8 mouse cellular contexts compared by ENCODE assay signal in the genomic region with DNA sequence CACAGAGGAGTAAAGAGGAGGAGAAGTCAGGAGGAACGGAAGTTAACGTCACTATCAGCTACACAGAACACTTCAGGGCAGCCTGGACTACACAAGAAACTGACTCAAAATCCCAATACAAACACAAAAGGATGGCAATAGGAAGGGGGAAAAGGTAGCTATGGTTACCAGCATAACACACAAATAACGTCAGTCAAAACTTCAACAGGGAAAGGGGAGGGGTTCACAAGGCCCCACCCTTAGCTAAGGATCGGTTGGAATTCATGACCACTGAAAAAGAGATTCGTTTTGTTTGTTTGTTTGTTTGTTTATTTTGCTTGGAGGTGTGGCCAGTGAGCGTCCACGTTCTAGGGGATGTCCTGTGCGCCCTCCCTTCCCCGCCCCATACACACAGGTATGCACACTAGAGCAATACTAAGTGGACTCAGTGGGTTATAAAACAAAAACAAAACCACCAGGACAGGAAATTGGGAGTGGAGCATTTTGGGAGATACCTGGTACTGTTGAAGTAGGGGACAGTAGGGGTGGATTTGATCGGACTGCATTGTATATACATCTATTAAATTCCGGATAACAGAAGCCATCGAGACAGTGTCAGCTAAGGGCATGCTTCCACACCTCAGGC. TPM values are rescaled to one million over a fixed set of nuclear protein-coding genes. Genes with fewer than 3 reads are reported as not detected.
DNase-seq lines count a peak whose midpoint lies in the region; ATAC-seq and TF ChIP-seq lines count a peak whose summit lies in the region.

No protein-coding gene starts in this region.

- peak overlapping the region; percentile 69 for H3K4me2 ChIP-seq in midbrain, embryonic 15.5 days

- peak; percentile 69 for ATAC-seq in midbrain, embryonic 15.5 days (replicated peaks)

- DNase-seq in heart, adult 11 months = peak; percentile 82
- DNase-seq in heart, postnatal 10 days = no peak
- peak; percentile 8 for DNase-seq in large intestine, adult 2 months (ENCODE audit: low read depth, low spot score)
- no peak for DNase-seq in urinary bladder, postnatal 25 days (ENCODE audit: low spot score)
- DNase-seq in gastrocnemius, adult 8-10 months (ENCODE audit: low spot score in 2 of 2) = no peak

- H3K36me3 ChIP-seq in E14TG2a.4 (ENCODE audit: insufficient read depth, low read length) = no peaks in the 10 kb centered on the region
- H3K36me3 ChIP-seq in erythroblast, embryonic 14.5 days (ENCODE audit: control insufficient read depth) = no peaks in the 10 kb centered on the region
- no peaks in the 10 kb centered on the region for H3K36me3 ChIP-seq in midbrain, embryonic 15.5 days (replicated peaks)

- H3K27me3 ChIP-seq in E14TG2a.4 (ENCODE audit: insufficient read depth, low read length) = no peaks in the 10 kb centered on the region
- no peaks in the 10 kb centered on the region for H3K27me3 ChIP-seq in erythroblast, embryonic 14.5 days (ENCODE audit: control insufficient read depth)
- H3K27me3 ChIP-seq in midbrain, embryonic 15.5 days (replicated peaks) = no peaks in the 10 kb centered on the region

- 3% methylated on average over 12 of the region's 12 CpGs for WGBS in large intestine, adult 2 months
- WGBS in midbrain, embryonic 15.5 days = 5% methylated on average over 12 of the region's 12 CpGs

- peak overlapping the region; percentile 66 for H3K9ac ChIP-seq in midbrain, embryonic 15.5 days

- peaks cover 6% of the 10 kb centered on the region for H3K9me3 ChIP-seq in E14TG2a.4 (ENCODE audit: low read length)
- no peaks in the 10 kb centered on the region for H3K9me3 ChIP-seq in erythroblast, embryonic 14.5 days (ENCODE audit: control insufficient read depth, low read length)
- H3K9me3 ChIP-seq in midbrain, embryonic 15.5 days = no peaks in the 10 kb centered on the region

- H3K4me3 ChIP-seq in E14TG2a.4 (replicated peaks; ENCODE audit: low read length) = peak overlapping the region; percentile 92
- peak overlapping the region; percentile 95 for H3K4me3 ChIP-seq in erythroblast, embryonic 14.5 days (replicated peaks)
- peak overlapping the region; percentile 62 for H3K4me3 ChIP-seq in midbrain, embryonic 15.5 days

- intact Hi-C loops in heart, postnatal 10 days (cut with DNase I) = loop anchor here (2.0 kb wide), 2 partner anchors 49 to 69 kb away; a partner anchor contains a TSS

- TF ChIP-seq CTCF in E14TG2a.4 (conservative IDR thresholded peaks at IDR 0.05; ENCODE audit: low read length) = no peak

- peaks cover 17% of the 10 kb centered on the region for H3K4me1 ChIP-seq in E14TG2a.4 (replicated peaks; ENCODE audit: low read depth, low read length)
- peaks cover 19% of the 10 kb centered on the region for H3K4me1 ChIP-seq in erythroblast, embryonic 14.5 days (ENCODE audit: control insufficient read depth)
- H3K4me1 ChIP-seq in midbrain, embryonic 15.5 days = peaks cover 7% of the 10 kb centered on the region

- H3K27ac ChIP-seq in midbrain, embryonic 15.5 days = peak overlapping the region; percentile 66

RNA-seq across cellular contexts. Expression of a gene that starts 0.7 kb away (rescaled TPM):
- 1 to 10 TPM; 1.4 to 2.2 TPM for total RNA-seq in heart, postnatal 10 days (2021)
- 0.01 TPM in 1 of 2 replicates, not detected in the other for polyA plus RNA-seq in erythroblast, embryonic 14.5 days (2012)
- 0.16 and 0.17 TPM in 2 replicates for polyA plus RNA-seq in large intestine, adult 2 months (2012; rRNA removed)
- 7.3 and 8.1 TPM in 2 replicates for polyA plus RNA-seq in midbrain, embryonic 15.5 days (2015; fragmentation: Nextera tagmentation; extraction: Ambion mirVana)
- 1 to 10 TPM in 1 of 4 experiments, under 1 TPM in 3; 0.87 to 1.3 (median 0.95) TPM for total RNA-seq in gastrocnemius, adult 8-10 months (2022)

RNA-seq across cellular contexts. Expression of a gene that starts 37.5 kb away (rescaled TPM):
- 1 to 10 TPM; 1.1 to 1.9 TPM for total RNA-seq in heart, postnatal 10 days (2021)
- polyA plus RNA-seq in erythroblast, embryonic 14.5 days (2012) = not detected in 2 replicates
- not detected in 2 replicates for polyA plus RNA-seq in large intestine, adult 2 months (2012; rRNA removed)
- 9.3 and 9.5 TPM in 2 replicates for polyA plus RNA-seq in midbrain, embryonic 15.5 days (2015; fragmentation: Nextera tagmentation; extraction: Ambion mirVana)
- total RNA-seq in gastrocnemius, adult 8-10 months (2022) = 1 to 10 TPM; 1.6 to 2.3 (median 1.9) TPM

RNA-seq across cellular contexts. Expression of a gene that starts 48.1 kb away (rescaled TPM):
- 1 to 10 TPM in 1 of 2 experiments, under 1 TPM in 1; 0.96 to 1.8 TPM for total RNA-seq in heart, postnatal 10 days (2021)
- polyA plus RNA-seq in erythroblast, embryonic 14.5 days (2012) = 0.04 TPM in 1 of 2 replicates, not detected in the other
- polyA plus RNA-seq in large intestine, adult 2 months (2012; rRNA removed) = 2.8 and 3.4 TPM in 2 replicates
- 0.86 and 1.0 TPM in 2 replicates for polyA plus RNA-seq in midbrain, embryonic 15.5 days (2015; fragmentation: Nextera tagmentation; extraction: Ambion mirVana)
- 1 to 10 TPM; 1.0 to 2.2 (median 1.9) TPM for total RNA-seq in gastrocnemius, adult 8-10 months (2022)

RNA-seq across cellular contexts. Expression of a gene that starts 55.8 kb away (rescaled TPM):
- under 1 TPM; 0.19 to 0.27 TPM for total RNA-seq in heart, postnatal 10 days (2021)
- polyA plus RNA-seq in erythroblast, embryonic 14.5 days (2012) = not detected in 2 replicates
- polyA plus RNA-seq in large intestine, adult 2 months (2012; rRNA removed) = 0.09 and 0.19 TPM in 2 replicates
- polyA plus RNA-seq in midbrain, embryonic 15.5 days (2015; fragmentation: Nextera tagmentation; extraction: Ambion mirVana) = not detected in 2 replicates
- under 1 TPM; 0.40 to 0.68 (median 0.53) TPM for total RNA-seq in gastrocnemius, adult 8-10 months (2022)

Comparison
In these comparisons a context has a peak if more than half of its experiments do, and no peak if none do; other contexts are left out.
1. DNase-seq: peak in heart, adult 11 months (single experiment) and large intestine, adult 2 months (single experiment); none in heart, postnatal 10 days (0 of 2), urinary bladder, postnatal 25 days (single experiment) and gastrocnemius, adult 8-10 months (0 of 2).
2. RNA of a gene that starts 37.5 kb away (polyA plus RNA-seq): 9.3 to 9.5 TPM in midbrain, embryonic 15.5 days; not detected in erythroblast, embryonic 14.5 days and not detected in large intestine, adult 2 months; every median in the first group is over 10 times any median in the second.
3. Peak in every context shown above with its lines, with median percentiles within 50 percentile points of each other: H3K4me3 ChIP-seq.